Mouse (Mus musculus): ENCODE results near the gene Smc5.

The Smc5 gene

DNA sequence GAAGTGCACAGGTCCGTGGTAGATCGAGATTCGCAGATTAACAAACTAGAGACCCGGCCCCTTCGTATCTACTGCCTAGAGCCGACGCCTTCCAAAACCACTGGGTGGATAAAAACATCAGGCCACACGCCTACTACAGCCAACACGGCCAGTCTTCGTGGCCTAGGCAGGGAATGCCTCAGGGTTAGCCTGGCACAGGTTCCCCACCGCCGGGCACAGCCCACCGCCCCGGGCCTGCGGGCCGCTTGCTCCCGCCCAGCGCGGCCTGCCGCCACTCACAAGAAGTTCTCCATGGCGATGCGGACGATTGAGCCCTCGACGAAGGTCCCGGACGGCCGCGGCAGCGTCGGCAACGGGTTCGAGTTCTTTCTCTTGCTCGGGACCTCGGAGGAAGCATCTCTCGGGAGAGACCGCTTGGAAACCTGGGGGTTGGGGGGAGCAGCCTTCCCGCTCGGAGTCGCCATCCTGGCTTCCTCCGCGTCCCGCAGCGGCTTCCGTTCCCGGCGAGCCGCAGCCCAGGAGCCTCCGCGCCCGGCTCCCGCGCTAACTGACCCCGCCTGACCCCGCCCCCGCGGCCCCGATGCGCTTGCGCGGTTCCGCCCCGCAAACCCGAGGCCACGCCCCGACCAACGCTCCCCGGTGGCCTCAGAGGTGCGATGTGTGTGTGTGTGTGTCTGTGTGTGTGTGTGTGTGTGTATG lies at the start of gene Smc5:
Smc5 (minus strand) TSS at position 543 of the 699 bp plus-strand sequence.
- peak; percentile 96 for DNase-seq (ENCODE audit: low spot score)

DNA sequence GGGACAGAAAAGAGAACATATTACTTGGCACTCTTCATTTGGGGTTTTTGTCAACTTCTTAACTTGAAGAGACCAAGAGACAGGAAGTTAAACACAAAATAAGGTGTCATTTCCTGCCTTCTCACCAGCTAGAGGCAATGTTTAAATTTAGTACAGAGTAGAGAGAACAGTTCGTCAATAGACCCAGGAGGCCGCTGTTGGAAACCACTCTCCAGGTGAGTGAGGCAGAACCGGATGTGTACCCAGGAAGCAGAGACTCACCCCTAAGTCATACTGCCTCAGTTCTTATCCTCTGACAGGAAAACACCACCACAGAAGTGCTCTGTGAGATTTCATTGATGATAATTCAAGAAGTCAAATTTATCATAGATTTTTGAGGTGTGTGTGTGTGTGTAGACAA lies 49.4 kb upstream of the Smc5 start:
- DNase-seq (ENCODE audit: low spot score): no peak

DNA sequence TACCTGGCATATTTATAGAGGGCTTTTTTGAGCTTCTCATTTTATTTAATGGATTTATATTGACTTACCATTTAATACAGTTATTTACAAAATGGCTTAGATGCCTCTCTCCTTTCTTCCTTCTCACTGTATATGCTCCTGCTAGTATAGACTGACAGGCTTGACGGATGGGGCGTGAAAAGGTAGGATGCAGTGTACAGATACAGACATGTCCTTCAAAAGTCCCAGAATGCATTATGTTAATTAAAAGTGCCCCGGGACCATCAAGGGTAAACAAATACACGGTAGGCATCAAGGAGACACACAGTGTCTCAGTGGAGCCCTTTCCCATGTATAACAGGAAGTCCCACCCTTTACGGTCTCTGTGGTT lies 44.3 kb upstream of the Smc5 start:
- DNase-seq (ENCODE audit: low spot score): no peak

DNA sequence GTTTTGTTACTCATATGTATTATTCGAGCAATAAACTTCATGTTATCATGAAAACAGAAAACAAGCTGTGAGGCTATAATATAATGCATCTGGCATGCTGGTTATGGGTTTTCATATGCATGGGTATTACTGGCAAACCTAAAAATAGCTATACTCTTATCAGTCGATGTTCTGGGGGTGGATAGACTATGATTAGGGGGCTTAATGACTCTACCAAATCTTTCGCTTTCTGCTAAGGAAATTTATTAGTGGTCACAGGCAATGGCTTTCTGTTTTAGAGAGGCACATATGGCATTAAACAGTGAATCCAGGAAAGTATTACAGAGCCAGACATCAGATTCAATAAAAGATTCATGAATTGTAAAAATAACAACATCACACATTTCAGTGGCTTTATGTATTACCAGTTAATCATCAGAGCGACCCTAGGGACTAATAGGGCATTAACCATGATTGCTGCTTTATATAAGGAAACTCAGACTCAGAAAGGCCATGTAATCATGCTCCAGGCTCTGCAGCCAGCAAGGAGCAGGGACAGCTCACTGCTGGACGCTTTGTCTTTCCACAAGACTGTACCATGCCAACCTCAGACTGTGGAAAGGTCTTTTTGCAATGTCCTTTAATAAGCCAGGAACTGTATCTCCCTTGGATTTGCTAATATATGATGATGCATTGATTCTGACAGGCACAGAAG lies 43.7 kb upstream of the Smc5 start:
- no peak for DNase-seq (ENCODE audit: low spot score)

DNA sequence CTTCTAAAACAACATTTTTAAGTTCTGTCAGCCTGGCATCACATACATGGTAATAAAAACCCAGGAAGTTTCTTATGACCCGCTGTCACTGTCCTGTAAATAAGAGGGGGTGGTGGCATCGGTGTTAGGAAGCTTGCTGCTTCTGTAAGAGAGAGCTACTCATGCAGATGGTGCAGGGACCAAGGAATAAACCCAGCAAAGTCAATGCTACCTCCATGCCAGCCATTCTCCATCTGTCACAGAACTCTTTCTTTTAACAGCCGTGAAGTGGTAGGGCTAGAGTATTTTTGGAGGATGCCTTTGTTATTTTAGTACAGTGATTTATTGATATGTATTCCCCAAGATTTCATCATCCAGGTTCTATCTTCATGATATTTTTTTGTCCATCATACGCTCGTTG lies 43.2 kb upstream of the Smc5 start:
- DNase-seq (ENCODE audit: low spot score): no peak

DNA sequence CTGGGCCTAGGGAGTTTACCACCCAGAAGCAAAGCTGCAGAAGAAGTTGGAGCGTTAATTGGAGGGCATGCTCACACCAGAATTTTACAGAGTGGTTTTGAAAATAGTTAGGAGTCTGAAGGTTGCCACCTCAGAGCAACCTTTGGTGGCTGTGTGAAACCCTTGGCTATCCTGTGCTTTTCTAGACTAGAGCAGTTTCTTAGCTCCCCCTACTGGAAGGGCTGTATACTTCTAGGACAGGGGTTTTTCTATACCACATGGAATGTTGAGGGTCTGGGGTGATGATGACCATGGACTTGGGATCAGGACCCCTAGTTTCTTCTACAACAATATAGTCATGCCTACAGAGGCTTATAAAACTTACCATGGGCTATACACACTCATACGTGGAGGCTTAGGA lies 36.3 kb upstream of the Smc5 start:
- DNase-seq (ENCODE audit: low spot score): no peak

DNA sequence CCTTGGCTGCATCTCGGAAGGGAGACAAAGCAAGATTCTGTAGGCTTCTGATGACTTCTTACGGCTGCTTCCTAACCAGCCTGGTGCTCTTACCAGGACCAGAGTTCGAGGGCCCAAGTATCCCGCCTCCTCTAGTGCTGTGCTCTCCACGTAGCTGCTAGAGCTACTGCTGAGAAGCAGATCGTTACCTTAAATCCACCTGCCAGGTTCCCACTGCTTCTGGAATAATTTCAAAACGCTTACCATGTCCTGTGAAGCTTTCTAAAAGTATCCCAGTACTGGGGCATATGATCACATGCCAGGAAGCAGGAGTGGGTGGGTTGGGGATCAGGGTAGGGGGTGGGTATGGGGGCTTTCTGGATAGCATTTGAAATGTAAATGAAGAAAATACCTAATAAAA lies 33.0 kb upstream of the Smc5 start:
- no peak for DNase-seq (ENCODE audit: low spot score)

DNA sequence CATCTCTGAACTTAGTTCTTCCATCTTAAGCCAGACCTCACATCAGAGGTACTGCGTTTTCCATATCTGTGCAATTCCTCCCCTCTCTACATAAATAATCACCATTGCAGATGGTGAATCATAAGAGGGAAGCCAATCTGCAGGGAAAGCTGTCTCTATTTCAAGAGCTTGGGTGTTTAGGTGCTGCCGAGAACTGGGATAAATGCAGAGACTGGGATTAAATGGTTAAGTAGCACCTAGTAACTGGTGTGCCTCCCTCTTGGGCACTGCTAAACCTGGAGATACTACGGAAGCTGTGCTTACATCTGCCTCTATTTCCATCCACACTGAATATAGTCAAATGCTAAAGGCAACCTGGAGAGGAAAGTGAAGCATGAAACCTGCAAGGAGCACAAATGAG lies 26.3 kb upstream of the Smc5 start:
- no peak for DNase-seq (ENCODE audit: low spot score)

DNA sequence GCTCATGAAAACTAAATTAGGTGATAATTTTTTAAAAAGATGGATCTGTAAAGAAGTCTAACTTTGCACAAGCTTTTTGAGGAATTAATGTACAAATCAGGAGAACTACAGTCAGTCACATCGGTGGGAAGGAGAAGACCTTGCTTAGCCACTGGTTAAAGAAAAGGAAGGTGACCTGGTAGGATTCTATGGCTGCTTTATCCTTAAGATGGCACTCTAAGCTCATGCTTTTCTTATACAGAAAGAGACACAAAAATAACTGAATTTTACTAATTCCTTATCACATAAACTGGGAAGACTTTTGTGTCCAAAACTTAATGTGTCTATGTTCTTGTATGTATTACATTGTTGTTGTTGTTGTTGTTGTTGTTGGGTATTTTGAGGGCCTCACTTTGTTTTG lies 25.2 kb upstream of the Smc5 start:
- no peak for DNase-seq (ENCODE audit: low spot score)

DNA sequence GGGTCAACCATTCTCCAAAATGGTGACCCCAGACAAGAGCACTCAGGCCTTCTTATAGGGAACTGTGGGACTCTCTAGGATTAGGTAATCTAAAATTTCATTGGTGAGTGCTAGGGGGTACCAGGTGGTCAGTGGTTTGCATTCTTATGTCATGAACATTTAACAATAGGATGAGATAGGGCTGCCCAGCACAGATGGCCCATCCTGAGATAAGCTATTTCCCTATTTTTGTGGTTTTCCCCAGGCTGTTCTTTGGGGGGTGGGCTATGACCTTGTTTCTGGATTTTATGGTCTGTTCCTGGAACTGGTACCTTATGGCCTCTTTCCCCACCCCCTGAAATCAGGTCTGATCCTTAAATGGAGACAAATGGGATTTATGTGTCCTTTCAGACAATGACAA lies 23.5 kb upstream of the Smc5 start:
- DNase-seq (ENCODE audit: low spot score): no peak

DNA sequence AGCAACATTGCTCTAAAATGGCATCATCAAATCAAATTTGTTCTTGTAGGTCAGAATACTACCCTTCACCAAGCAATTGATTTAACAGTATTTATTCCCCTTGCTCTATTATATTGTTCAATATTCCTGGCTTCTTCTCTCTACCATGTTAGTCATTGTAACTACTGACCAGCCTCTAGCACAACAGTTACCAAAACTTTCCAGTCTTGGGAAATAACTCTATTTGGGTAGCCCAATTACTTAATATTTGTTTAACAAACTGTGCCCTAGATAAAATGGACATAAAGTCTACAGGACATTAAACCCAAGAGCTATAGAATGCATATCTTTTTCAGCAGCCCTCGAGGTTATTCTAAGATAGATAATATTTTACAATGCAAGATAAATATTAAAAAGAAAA lies 15.6 kb upstream of the Smc5 start:
- no peak for DNase-seq (ENCODE audit: low spot score)

DNA sequence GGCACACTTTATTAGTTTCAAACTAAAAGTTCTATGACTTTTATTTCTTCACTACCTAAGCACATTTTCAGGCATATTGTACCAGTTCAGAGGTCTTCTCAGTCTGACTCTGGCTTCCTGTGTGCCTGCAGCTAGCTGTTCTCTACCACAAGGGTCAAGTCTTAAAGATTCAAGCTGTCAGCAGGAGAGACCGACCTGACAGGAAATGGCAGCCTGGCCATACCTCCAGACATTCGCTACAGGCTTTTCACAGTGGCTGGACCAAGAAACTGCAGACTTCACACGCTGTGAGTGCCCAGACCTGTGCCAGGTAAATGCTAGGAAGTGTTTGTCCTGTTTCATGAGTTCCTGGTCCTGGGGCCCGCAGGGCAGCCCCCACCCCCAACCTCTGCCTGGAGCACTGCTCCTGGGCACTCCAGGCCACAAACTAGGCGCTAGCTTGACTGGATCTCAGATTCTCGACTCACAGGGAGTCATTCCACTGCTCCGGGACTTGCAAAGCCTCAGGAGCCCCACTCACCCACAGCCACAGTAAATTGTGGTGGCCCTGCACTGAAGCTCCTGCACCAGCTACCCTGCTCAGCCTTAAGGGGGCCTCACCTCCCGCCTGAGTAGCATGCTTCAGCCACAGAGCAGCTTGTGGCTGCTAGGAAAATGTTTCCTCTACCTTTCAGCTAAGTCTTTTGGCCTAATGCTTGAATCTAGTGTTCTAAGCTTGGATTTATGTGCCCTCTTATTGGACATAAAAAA lies 8.4 kb upstream of the Smc5 start:
- DNase-seq (ENCODE audit: low spot score): no peak

DNA sequence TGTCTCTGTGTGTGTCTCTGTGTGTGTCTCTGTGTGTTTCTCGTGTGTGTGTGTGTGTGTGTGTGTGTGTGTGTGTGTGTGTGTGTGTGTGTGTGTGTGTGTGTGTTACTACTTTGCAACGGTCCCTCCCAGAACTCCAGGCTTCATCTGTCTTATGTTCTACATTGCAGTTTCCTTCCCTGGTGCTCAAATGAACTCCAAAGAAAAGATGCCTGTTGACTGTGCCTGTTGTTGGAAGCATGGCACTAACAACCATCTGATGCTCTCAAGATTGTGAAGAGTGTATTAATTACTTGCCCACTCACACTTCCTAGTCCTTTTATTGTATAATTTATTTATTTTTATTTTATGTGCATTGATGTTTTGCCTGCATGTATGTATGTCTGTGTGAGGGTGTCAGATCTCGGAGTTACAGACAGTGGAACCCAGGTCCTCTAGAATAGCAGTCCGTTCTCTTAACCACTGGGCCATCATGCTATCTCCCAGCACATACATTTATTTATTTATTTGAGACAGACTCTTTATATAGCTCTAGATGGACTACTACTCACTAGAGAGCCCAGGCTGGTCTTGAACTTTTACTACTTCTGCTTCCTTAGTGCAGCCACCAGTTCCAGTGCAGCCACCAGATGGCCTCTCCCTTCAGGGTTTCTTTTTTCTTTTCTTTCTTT lies 492 bp upstream of the Smc5 start:
- no peak for DNase-seq (ENCODE audit: low spot score)

DNA sequence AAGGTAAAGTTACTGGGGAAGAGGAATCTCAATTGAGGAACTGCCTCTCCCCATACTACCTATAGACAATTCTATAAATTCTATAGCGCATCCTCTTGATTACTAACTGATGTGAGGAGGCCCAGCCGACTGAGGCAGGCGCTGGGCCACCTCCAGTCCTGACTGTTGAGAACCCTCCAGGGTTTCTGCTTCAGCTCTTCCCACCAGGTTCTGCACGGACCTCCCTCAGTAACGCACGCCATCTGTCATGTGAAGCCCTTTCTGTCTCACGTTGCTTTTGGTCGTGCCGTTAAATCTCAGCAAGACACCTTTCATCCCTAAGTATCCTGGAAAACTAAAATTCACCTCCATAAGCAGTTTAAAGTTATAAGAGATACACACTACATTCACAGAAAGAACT lies 16.9 kb downstream of the Smc5 start:
- no peak for DNase-seq (ENCODE audit: low spot score)

DNA sequence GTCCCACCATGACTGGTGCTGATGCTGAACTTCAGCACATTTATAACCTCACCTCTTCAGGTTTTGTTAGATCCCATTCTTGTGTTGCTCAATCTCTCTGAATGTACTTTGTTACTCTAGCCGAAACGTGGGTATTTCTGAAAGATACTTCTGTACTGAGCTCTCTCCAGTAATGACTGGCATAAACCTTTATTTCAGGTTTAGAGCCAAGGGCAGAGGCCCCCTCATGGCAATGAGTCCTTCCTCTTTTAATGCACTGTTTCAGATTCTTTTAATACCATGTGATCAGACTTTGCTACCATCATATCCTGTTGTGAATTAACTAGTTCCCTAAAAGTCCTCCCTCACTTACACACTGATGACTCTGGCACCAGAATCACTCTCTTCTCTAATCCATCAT lies 27.2 kb downstream of the Smc5 start:
- DNase-seq (ENCODE audit: low spot score): no peak

DNA sequence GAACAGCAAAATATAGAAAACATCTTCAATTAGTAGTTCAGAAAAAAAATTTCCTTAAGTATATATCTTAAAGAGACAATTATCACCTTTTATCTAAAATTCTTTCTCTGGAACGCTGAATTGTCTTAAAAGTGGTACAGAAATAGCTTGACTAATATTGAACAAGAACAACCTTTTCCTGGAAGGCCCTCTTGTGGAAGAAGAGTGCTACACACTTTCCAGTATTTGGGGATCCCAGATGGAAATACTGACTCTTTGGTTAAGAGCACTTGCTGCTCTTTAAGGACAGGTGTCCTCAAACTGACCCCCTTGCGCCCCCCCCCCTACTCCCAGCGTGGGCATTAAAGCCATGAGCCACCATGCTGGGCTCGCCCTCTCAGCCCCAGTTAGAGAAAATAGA lies 48.6 kb downstream of the Smc5 start:
- no peak for DNase-seq (ENCODE audit: low spot score)

DNA sequence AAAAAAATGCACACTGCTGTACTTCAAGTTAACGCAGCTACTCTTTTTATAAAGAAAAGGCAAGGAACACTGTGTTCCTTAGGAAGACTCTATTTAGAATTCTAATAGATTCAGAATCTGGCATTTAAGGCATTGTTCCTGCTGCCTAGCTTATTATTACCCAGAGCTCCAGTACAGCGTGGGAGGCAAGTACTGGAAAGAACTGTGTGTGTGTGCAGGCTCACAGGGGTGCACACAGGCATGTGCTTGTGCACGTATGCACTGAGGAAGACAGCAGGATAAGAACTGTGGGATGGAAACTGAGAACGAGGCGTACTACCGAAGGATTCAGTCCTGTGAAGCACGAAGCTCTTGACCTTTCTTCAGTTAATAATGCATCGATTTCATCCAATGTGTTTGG lies 59.4 kb downstream of the Smc5 start:
- no peak for DNase-seq (ENCODE audit: low spot score)

DNA sequence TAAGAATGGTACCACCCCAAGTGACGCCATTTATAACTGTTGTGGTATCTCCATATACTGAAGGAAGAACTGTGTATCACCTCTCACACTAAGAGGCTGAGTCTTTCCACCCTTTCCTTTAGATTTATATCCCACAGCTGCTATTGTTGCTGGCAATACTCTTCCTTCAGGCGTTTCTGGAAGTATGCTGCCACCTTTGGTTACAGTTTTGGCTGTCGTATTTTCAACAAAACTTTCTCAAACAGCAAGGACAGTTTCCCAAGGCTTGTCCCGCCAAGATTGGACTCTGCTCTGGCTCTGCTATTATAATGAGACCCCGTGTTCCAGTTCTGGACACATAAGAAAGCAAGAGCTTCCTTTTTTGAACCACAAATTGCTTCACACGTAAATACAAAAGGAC lies 62.4 kb downstream of the Smc5 start:
- no peak for DNase-seq (ENCODE audit: low spot score)

DNA sequence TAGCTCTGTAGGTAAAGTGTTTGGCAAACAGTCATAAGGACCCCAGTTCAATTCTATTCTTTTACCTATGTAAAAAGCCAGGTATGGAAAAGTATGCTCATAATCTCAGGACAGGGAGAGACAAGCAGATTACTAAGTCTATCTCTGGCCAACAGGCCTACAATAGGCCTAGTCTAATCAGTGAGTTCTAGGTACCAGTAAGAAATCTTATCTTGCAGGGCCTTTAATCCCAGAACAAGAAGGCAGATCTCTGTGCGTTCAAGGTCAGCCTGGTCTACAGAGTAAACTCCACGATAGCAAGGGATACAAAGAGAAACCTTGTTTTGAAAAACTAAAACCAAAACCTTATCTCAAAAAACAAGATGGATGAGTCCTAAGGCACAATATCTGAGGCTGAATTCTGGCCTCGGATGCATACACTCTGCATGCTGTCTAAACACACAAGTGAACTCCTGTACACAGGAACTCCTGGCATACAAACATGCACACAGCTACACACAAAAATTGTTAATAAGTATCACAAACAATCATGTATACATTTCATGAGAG lies 70.1 kb downstream of the Smc5 start:
- DNase-seq (ENCODE audit: low spot score): no peak

DNA sequence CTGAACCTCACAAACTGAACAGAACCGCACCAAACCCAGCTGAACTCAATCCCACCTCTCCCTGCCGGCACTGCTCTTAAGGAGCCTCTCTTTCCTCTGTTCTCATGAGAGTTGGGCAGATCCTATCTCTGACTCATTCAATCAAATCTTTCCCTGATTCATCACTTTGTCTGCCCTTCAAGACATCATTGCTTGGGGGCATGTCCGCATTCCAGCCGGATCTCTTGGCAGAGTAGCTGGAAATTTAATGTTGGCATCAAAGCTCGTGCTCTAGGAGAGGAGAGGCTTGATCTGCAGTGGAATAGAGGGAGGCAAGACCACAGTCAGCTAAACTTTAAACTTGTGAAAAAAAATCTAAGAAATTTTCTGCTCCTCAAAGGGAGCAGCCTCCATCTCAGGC lies 71.6 kb downstream of the Smc5 start:
- no peak for DNase-seq (ENCODE audit: low spot score)

DNA sequence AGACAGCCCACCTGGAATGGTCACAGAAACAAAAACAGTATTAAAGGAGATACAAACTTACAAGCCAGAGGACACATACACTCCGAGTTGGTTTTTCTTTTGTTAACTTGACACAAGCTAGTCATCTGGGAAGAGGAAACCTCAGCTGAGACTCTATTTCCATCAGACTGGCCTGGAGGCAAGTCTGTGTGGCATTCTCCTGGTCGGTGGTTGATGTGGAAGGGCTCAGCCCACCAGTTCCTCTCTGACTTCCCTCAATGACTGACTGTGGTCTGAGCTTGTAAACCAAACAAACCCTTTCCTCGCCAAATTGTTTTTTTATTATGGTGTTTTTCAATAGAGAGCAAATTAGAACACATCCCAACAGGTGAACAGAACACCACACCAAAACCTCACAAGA lies 80.6 kb downstream of the Smc5 start:
- no peak for DNase-seq (ENCODE audit: low spot score)

DNA sequence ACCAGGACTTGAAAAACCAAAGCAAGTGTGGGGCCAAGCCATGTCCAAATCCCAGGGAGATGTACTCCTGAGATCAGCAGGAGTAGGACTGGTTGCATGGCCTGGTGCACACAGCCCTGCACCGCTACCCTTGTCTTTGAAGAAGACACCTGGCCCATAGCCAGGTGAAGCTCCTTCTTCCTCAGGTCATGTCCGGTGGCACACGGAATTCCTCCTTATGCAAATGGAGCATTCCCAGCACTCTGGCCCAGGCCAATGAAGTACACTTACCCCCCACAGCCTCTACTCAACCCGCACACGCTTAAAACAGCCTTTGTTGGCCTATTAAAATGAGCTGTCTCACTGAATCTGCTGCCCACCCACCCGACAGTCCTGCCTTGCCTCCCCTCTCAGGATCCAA lies 82.2 kb downstream of the Smc5 start:
- DNase-seq (ENCODE audit: low spot score): no peak

DNA sequence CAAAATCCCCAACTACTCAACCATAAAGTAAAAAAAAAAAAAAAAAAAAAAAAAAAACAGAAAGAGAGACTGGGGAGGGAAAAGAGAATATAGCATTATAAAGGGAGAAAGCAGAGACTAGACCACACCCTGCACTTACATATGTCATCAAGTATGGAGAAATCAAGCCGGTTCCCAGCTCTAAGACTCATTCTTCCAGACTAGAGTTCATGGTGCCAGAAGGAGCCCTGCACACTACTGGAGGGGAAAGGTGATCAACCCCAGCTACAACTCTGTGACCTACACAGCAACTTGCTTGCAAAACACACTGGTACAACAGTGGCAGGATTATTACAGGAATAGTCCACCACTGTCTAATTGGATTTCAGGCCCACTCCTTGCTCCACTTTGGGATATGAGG lies 84.0 kb downstream of the Smc5 start:
- DNase-seq (ENCODE audit: low spot score): no peak

Measured in urinary bladder, postnatal 25 days (tissue).